Mouse (Mus musculus) bone marrow macrophage, adult 2 months (primary cell): ENCODE results near the gene Nif3l1. TPM values are rescaled to one million over a fixed set of nuclear protein-coding genes. Genes with fewer than 3 reads are reported as not detected.
A peak's percentile ranks its signal among the peaks of the same experiment; 100 is the strongest.

ENCODE experiments used
- H3K27ac ChIP-seq: 2 replicates; pipeline ENCODE4 v1.5.1; 2012; ENCODE audit warnings: low read depth, low read length; ENCODE audit not compliant: insufficient read depth
- H3K4me1 ChIP-seq: 2 replicates; pipeline ENCODE4 v1.6.1; 2012; ENCODE audit warnings: low read length; ENCODE audit not compliant: control insufficient read depth, insufficient read depth
- H3K4me3 ChIP-seq: 2 replicates; pipeline ENCODE4 v1.5.1; 2012; ENCODE audit warnings: mild to moderate bottlenecking, low read length, moderate library complexity; ENCODE audit not compliant: insufficient read depth
- CTCF ChIP-seq: IDR thresholded peaks from 2 replicates; pipeline ENCODE4 v1.5.1; 2012; ENCODE audit warnings: low read depth, mild to moderate bottlenecking, low read length, moderate library complexity
- POLR2A ChIP-seq: IDR thresholded peaks from 2 replicates; pipeline ENCODE4 v1.6.1; 2012; ENCODE audit warnings: mild to moderate bottlenecking, low read depth, low read length, borderline replicate concordance
- polyA plus RNA-seq: library from polyadenylated mRNA; stranded (reverse); fragments of >200 nt; gene quantifications from 2 replicates; pipeline ENCODE4 v1.2.4, GENCODE M21; 2012; ENCODE audit not compliant: missing spikeins, insufficient read depth, insufficient read length

The Nif3l1 gene
- polyA plus RNA-seq, 1 experiment: 13.7 TPM

DNA sequence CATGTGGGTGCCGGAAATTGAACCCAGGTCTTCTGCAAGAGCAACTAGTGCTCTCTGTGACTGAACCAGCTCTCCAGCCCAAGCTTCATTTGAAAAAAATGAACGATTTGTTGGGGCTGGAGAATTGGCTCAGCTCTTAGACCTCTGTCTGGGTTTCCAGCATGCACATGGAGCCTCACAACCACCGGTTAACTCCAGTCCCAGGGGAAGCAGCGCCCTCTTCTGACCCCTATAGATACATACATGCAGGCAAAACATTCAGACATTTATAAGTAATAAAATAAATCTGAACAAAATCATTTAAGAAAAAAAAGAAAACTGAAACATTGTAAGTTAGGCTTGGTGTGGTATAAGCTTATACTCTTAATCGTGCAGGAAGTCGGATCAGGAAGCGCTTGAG is 3.4 kb downstream of the Nif3l1 start:
- Histone ChIP-seq H3K4me3 (no peak overlapping the region), H3K27ac (no peak overlapping the region), H3K4me1 (peaks cover 28% of the 10 kb centered on the region)
- peak; percentile 25; the same call in 1 of the 2 replicates for TF ChIP-seq CTCF
- no peak for TF ChIP-seq POLR2A

DNA sequence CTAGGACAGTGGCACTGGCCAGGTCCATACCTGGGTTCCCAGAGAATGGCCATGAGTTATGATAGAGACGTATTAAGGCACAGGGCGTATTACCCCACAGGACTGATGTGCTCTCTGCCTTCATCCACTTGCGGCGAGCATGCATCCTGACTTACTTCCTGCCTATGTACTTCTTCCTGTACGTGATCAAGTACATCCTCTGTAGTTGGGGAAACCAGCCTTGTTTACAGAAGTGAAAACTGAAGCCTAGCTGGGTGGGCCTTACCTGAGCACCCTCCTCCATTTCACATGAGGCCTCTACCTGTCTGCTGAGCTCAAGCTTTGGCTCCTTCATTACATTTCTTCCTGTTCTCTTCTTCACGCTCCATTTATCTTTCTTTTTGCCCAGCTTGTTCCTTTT is 9.4 kb downstream of the Nif3l1 start:
- Histone ChIP-seq H3K4me1 (peaks cover 14% of the 10 kb centered on the region), H3K4me3 (no peak overlapping the region), H3K27ac (no peak overlapping the region)
- TF ChIP-seq CTCF (no peak), POLR2A (no peak)

DNA sequence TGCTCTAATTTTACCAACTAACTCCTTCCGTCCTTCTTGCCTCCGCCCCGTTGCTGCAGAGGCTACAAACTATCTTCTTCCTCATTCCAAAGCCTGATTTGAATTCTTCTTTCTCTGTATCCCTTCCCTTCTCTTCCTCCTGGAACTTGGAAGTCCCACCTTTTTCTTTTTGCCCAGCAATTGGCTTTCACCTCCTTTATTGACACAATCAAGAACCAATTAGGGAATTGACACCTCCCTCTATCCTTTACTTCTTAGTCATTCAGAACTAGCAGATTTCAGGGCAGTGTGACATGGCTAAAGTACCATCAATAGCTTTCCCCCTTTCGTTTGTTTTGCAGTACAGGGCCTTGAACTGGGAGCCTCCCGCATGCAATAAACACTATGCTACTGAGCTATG is 13.2 kb downstream of the Nif3l1 start:
- Histone ChIP-seq H3K4me1 (0 out of 2 replicates have a peak, but pooled peaks cover 2% of the 10 kb centered on the region), H3K4me3 (no peak overlapping the region), H3K27ac (no peak overlapping the region)
- TF ChIP-seq POLR2A (no peak), CTCF (no peak)

DNA sequence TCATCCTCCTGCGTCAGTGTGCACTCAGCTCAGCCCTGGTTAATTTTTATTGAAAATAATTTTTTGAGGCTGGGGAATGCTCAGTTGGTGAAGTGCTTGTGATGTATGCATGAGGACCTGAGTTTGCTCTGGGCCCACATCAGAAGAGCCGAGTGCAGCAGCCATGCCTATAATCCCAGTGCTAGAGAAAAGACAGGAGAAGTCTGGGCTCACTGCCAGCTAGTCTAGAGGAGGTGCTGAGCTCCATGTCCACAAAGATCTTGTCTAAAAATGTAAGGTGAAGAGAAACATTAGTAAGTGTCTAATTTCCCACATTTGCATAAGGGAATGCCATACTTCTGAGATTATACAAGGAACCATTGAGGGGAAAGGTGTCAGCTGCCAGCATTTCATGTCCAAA is 13.9 kb downstream of the Nif3l1 start:
- Histone ChIP-seq H3K4me3 (no peak overlapping the region), H3K4me1 (0 out of 2 replicates have a peak, but pooled peaks cover 2% of the 10 kb centered on the region), H3K27ac (no peak overlapping the region)
- TF ChIP-seq POLR2A (no peak), CTCF (no peak)

DNA sequence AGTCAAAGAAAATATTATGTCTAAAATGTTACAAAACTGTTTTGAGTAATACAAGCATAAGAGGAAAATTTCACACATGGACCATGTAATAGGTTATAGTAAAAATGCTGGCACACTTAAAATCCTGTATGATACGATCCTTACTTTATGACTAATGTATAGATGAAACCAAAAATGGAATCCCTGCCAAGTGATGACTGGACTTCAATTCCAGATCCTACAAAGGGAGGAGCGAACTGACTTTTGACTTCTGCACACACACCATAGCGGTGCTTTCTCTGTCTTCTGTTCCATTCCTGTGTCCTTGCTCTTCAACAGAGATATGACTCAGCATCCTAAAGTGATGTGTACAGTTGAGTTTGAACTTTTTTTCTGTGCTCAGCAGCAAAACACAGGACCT is 15.6 kb downstream of the Nif3l1 start:
- Histone ChIP-seq H3K4me1 (no peaks in the 10 kb centered on the region), H3K27ac (no peak overlapping the region), H3K4me3 (no peak overlapping the region)
- TF ChIP-seq CTCF: no peak
- TF ChIP-seq POLR2A: no peak

DNA sequence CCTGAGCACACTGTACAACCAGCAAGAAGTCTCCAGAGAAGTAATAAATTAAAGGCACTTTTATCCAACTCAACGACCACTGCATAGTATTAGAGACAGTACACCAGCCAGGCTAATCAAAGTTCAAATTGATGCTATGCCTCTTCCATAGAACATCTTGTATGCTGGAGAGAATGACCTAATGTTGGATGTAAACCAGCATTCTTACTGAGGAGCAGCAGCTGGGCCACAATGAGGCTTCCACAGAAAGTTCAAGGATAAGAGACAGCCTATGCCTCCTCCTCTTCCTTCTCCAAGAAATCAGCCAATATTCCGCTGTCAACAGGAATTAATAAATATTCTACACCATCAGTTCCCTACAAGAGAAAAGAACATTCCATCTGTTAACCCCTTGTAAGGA is 19.0 kb downstream of the Nif3l1 start:
- TF ChIP-seq CTCF: no peak
- no peak for TF ChIP-seq POLR2A
- H3K4me1 ChIP-seq: no peaks in the 10 kb centered on the region
- H3K27ac ChIP-seq: no peak overlapping the region
- H3K4me3 ChIP-seq: no peak overlapping the region

DNA sequence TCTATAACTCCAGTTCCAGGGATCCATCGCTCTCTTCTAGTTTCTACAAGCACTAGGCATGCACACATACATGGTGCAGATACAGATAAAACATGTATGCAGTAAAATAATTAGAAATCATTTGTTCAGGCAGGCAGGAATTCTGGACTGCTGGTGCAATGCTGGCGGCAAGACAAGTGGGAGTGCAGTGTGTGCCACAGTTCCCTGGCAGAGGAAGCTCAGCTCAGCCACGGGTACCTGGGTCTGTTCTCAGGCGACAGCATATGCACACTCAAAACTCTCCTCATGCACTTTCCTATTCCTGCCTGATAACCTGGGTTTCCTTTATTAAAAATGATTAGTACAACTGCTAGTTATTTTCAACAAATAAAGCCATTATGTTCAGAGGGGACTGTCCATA is 20.1 kb downstream of the Nif3l1 start:
- Histone ChIP-seq H3K4me3 (no peak overlapping the region), H3K4me1 (no peaks in the 10 kb centered on the region), H3K27ac (no peak overlapping the region)
- TF ChIP-seq POLR2A (no peak), CTCF (no peak)

DNA sequence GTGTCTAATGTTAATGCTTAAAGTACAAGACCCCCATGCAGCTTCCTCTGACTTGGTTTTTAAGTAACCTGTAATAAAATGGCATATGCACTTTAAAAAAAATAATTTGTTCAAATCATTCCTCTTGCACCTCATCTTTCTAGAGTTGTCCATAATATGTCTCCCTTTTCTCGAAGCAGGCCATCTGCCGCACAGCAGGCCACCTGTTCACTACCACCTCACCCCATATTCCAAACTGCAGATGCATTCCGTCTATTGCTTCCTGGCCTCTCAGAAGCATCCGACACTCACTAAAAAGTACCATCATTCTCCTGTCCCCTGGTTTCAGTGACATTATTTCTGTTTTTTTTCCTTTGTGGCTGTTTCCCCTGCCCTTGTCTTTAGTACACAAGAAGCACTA is 20.6 kb downstream of the Nif3l1 start:
- Histone ChIP-seq H3K4me1 (no peaks in the 10 kb centered on the region), H3K4me3 (no peak overlapping the region), H3K27ac (no peak overlapping the region)
- no peak for TF ChIP-seq CTCF
- TF ChIP-seq POLR2A: no peak

DNA sequence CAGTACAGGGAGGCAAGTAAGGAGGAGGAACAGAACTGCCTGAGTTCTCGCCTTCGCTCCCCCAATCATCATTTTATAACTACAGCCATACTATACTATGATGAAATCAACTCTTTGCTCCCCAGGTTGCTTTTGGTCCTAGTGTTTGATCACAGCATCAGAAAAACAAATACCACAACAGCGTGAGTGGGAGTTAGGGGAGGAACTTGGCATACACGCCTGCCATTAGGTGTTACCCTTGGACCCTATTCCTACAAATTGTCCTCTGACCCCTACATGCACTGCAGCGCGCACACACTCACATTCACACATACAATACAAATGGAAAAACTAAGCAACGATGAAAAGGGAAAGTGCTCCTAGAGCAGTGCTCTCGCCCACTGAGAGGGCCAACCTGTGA is 30.7 kb downstream of the Nif3l1 start:
- H3K4me1 ChIP-seq: no peaks in the 10 kb centered on the region
- no peak overlapping the region for H3K4me3 ChIP-seq
- TF ChIP-seq POLR2A (no peak), CTCF (no peak)
- H3K27ac ChIP-seq: no peak overlapping the region

DNA sequence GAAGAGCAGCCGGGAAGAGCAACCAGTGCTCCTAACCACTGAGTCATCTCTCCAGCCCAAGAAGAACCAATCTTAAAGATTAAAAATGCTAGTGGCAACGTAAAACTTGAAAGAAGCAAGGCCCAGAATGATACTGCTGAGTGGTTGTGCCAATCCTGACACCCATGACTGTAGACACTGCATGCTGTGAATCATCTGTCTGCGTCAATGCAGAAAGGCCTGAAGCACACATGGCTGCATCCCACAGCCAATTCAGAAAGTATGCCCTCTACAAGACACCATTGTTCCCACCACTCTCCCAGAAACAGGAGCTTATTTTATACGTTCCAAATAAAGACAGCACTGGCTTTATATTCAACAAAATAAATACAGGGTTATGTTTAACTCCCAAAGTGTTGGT is 37.7 kb downstream of the Nif3l1 start:
- Histone ChIP-seq H3K4me3 (no peak overlapping the region), H3K27ac (no peak overlapping the region), H3K4me1 (no peaks in the 10 kb centered on the region)
- TF ChIP-seq CTCF (no peak), POLR2A (no peak)

DNA sequence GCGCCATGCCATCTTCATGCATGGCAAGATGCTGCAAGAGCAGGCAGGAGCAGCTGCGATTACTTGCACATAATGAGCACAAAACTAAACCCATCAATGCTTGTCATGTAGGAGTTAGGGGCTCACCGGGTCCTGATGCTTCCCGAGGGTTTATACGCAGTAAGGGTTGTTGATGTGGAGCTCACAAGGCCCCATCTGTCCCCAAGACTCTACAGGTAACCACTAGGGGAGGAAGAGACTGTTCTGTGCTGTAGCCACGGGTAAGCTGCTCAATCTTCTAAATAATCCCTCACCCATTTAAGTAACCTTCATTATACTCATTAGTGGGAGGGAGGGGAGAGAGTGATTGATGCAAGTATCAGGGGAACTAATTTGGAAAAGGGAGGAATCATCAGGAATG is 50.7 kb downstream of the Nif3l1 start:
- no peak overlapping the region for H3K4me3 ChIP-seq
- H3K27ac ChIP-seq: no peak overlapping the region
- H3K4me1 ChIP-seq: no peaks in the 10 kb centered on the region
- no peak for TF ChIP-seq POLR2A
- no peak for TF ChIP-seq CTCF

DNA sequence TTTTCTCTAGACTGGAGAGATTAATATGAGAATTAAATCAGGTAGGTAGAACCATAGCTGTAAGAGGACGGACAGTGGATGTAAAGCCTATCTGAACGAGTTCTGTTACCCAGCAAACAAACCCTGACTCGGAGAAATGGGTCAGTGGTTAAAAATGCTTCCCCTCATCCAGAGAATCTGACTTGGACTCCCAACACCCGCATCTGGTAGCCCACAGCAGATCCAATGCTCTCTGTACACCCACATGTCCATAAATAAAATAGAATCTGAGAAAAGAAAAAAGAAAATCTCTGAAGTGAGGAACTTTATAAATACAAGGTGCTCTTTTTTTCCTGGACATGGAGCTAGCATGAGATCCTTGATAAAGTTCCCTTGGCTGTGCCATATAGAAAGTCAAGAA is 52.7 kb downstream of the Nif3l1 start:
- Histone ChIP-seq H3K27ac (no peak overlapping the region), H3K4me1 (no peaks in the 10 kb centered on the region), H3K4me3 (no peak overlapping the region)
- no peak for TF ChIP-seq POLR2A
- TF ChIP-seq CTCF: no peak
